Mouse (Mus musculus) embryonic facial prominence, embryonic 12.5 days (tissue): ENCODE results near the gene Intu. TPM values are rescaled to one million over a fixed set of nuclear protein-coding genes. Genes with fewer than 3 reads are reported as not detected.

Source experiments
- ATAC-seq: fragments of 200-750 bp; cut with Nextera tagmentation; 2 replicates; pipeline ENCODE4 v1.8.0; 2017; ENCODE audit not compliant: insufficient number of reproducible peaks, insufficient read depth, low FRiP score, low TSS enrichment
- H3K27ac ChIP-seq: fragments of 300-500 bp; sonication (generic); 2 replicates; pipeline ENCODE4 v1.5.1; 2016; ENCODE audit warnings: mild to moderate bottlenecking
- H3K27me3 ChIP-seq: fragments of 300-500 bp; sonication (generic); 2 replicates; pipeline ENCODE4 v1.6.1; 2016; ENCODE audit warnings: mild to moderate bottlenecking, moderate library complexity
- H3K36me3 ChIP-seq: fragments of 300-500 bp; sonication (generic); 2 replicates; pipeline ENCODE4 v1.6.1; 2016; ENCODE audit warnings: mild to moderate bottlenecking
- H3K4me1 ChIP-seq: fragments of 300-500 bp; sonication (generic); 2 replicates; pipeline ENCODE4 v1.6.1; 2016
- H3K4me2 ChIP-seq: fragments of 300-500 bp; sonication (generic); replicated peaks from 2 replicates; pipeline ENCODE4 v1.6.1; 2016; ENCODE audit warnings: mild to moderate bottlenecking, moderate library complexity
- H3K4me3 ChIP-seq: fragments of 300-500 bp; sonication (generic); 2 replicates; pipeline ENCODE4 v1.5.1; 2016; ENCODE audit warnings: mild to moderate bottlenecking
- H3K9ac ChIP-seq: fragments of 300-500 bp; sonication (generic); 2 replicates; pipeline ENCODE4 v1.6.1; 2016; ENCODE audit warnings: mild to moderate bottlenecking, moderate library complexity
- H3K9me3 ChIP-seq: fragments of 300-500 bp; sonication (generic); 2 replicates; pipeline ENCODE4 v1.6.1; 2016; ENCODE audit warnings: mild to moderate bottlenecking, moderate library complexity
- WGBS: fragments of 180-500 bp; shearing (Covaris S2); methylation state at CpG from one replicate; pipeline ENCODE4 v1.1.7; 2016; 5-methylcytosine and 5-hydroxymethylcytosine counted together
- microRNA-seq: library from miRNA; unstranded; fragments of <30 nt; microRNA quantifications from one replicate; pipeline ENCODE4, GENCODE M21; 2017
- polyA plus RNA-seq: library from polyadenylated mRNA; unstranded; fragments of >200 nt; fragmentation: Nextera tagmentation; extraction: Ambion mirVana; gene quantifications from 2 replicates; pipeline ENCODE4 v1.2.1, GENCODE M21; 2016

Intu gene
- polyA plus RNA-seq, 1 experiment from 2014 or later, result 4.1 TPM

GRCm38 (mm10) chr3:40744836-40745660 lies 214.0 kb downstream of the Intu start:
- Histone ChIP-seq H3K36me3 (no peaks in the 10 kb centered on the region), H3K4me2 (peak overlapping the region; percentile 93), H3K9me3 (no peaks in the 10 kb centered on the region), H3K27ac (peak overlapping the region; percentile 65), H3K4me3 (peak overlapping the region; percentile 57), H3K27me3 (peaks cover 3% of the 10 kb centered on the region; the same call in 1 of the 2 replicates), H3K4me1 (peaks cover 3% of the 10 kb centered on the region; the same call in 1 of the 2 replicates), H3K9ac (peak overlapping the region; percentile 50)
- peak; percentile 97 for ATAC-seq
- WGBS, result under 1% methylated on average over 58 of the region's 93 CpGs

GRCm38 (mm10) chr3:40745661-40746547 lies 214.8 kb downstream of the Intu start:
- peak overlapping the region; percentile 57 for H3K4me3 ChIP-seq
- peak overlapping the region; percentile 65; the same call in 1 of the 2 replicates for H3K27ac ChIP-seq
- H3K4me1 ChIP-seq, result peaks cover 3% of the 10 kb centered on the region; the same call in 1 of the 2 replicates
- ATAC-seq, result no peak; the same call in none of the 2 replicates
- peak overlapping the region; percentile 93 for H3K4me2 ChIP-seq
- 4% methylated on average over 37 of the region's 37 CpGs for WGBS
- no peaks in the 10 kb centered on the region for H3K36me3 ChIP-seq
- H3K9me3 ChIP-seq, result no peaks in the 10 kb centered on the region
- H3K9ac ChIP-seq, result peak overlapping the region; percentile 50
- H3K27me3 ChIP-seq, result peaks cover 3% of the 10 kb centered on the region; the same call in 1 of the 2 replicates

Small RNA genes within 50 kb of the gene (microRNA-seq; reads per million reads assigned to microRNA genes)
- not detected for gene Gm23810

Other genes with a start within 250 kb of the Intu start
- gene Slc25a31, start 177.6 kb downstream of the Intu start, polyA plus RNA-seq, result 0.14 and 0.24 TPM in 2 replicates
- gene Hspa4l, start 213.2 kb downstream of the Intu start, polyA plus RNA-seq, result 13.0 and 15.3 TPM in 2 replicates